Mouse (Mus musculus): ENCODE measurements around the gene Krt84. TPM values are rescaled to one million over a fixed set of nuclear protein-coding genes. Genes with fewer than 3 reads are reported as not detected.

Gene Krt84
- not detected in 2 replicates for polyA plus RNA-seq (2014; fragmentation: Nextera tagmentation; extraction: Ambion mirVana)

- Histone ChIP-seq H3K27ac (ENCODE audit: low read depth, low read length) (no peak within 1 kb of the TSS), H3K4me2 (no peak within 1 kb of the TSS), H3K4me1 (ENCODE audit: control insufficient read depth, insufficient read depth, low read length) (no peaks in the 10 kb centered on the region), H3K27me3 (ENCODE audit: control insufficient read depth, insufficient read depth, low read length) (no peaks in the 10 kb centered on the region), H3K36me3 (ENCODE audit: control insufficient read depth, insufficient read depth, low read length) (no peaks in the 10 kb centered on the region), H3K9ac (ENCODE audit: low read length) (no peak within 1 kb of the TSS), H3K9me3 (ENCODE audit: control insufficient read depth, low read length) (no peaks in the 10 kb centered on the region), H3K4me3 (ENCODE audit: low read depth, low read length) (no peak within 1 kb of the TSS)
- 83% methylated on average over 7 of the region's 7 CpGs for WGBS
- DNase-seq (ENCODE audit: low spot score, missing footprints), result no peak
- no peak for ATAC-seq (ENCODE audit: low FRiP score)
Observed at GRCm38 (mm10) chr15:101532720-101533119, at the start of gene Krt84. Gene Krt84, minus strand, starts transcription at chr15:101532820.

DNA sequence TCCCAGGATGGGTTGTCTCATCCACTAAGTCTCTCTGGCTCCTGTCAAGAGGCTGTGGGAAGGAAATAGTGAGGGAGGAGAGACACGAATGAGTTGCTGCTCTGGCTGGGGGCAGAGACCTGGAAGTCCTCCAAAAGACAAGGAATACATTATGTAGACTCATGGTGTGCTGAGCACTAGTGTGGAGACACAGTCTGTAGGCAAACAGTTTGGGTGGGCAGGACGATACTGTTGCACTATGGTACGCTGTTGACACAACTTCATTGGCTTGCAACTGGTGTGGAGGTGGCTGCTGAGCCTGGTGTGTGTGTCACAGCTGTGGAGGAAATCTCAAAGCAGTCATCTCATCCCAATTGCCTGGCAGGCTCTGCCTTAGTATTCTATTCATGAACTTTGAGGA lies 49.1 kb upstream of the Krt84 start:
- DNase-seq (ENCODE audit: low spot score, missing footprints) (no peak), ATAC-seq (ENCODE audit: low FRiP score) (no peak)
- Histone ChIP-seq H3K27me3 (ENCODE audit: control insufficient read depth, insufficient read depth, low read length) (no peaks in the 10 kb centered on the region), H3K4me1 (ENCODE audit: control insufficient read depth, insufficient read depth, low read length) (no peaks in the 10 kb centered on the region), H3K9me3 (ENCODE audit: control insufficient read depth, low read length) (no peaks in the 10 kb centered on the region), H3K9ac (ENCODE audit: low read length) (no peak overlapping the region), H3K4me3 (ENCODE audit: low read depth, low read length) (no peak overlapping the region), H3K27ac (ENCODE audit: low read depth, low read length) (no peak overlapping the region), H3K36me3 (ENCODE audit: control insufficient read depth, insufficient read depth, low read length) (no peaks in the 10 kb centered on the region), H3K4me2 (no peak overlapping the region)
- 84% methylated on average over 3 of the region's 3 CpGs for WGBS

GRCm38 (mm10) chr15:101575506-101575905 lies 42.9 kb upstream of the Krt84 start:
- Histone ChIP-seq H3K27ac (ENCODE audit: low read depth, low read length) (no peak overlapping the region), H3K27me3 (ENCODE audit: control insufficient read depth, insufficient read depth, low read length) (no peaks in the 10 kb centered on the region), H3K36me3 (ENCODE audit: control insufficient read depth, insufficient read depth, low read length) (no peaks in the 10 kb centered on the region), H3K4me2 (no peak overlapping the region), H3K9me3 (ENCODE audit: control insufficient read depth, low read length) (no peaks in the 10 kb centered on the region), H3K4me1 (ENCODE audit: control insufficient read depth, insufficient read depth, low read length) (no peaks in the 10 kb centered on the region), H3K4me3 (ENCODE audit: low read depth, low read length) (no peak overlapping the region), H3K9ac (ENCODE audit: low read length) (no peak overlapping the region)
- no peak for ATAC-seq (ENCODE audit: low FRiP score)
- WGBS, result 86% methylated on average over 5 of the region's 5 CpGs
- no peak for DNase-seq (ENCODE audit: low spot score, missing footprints)

DNA sequence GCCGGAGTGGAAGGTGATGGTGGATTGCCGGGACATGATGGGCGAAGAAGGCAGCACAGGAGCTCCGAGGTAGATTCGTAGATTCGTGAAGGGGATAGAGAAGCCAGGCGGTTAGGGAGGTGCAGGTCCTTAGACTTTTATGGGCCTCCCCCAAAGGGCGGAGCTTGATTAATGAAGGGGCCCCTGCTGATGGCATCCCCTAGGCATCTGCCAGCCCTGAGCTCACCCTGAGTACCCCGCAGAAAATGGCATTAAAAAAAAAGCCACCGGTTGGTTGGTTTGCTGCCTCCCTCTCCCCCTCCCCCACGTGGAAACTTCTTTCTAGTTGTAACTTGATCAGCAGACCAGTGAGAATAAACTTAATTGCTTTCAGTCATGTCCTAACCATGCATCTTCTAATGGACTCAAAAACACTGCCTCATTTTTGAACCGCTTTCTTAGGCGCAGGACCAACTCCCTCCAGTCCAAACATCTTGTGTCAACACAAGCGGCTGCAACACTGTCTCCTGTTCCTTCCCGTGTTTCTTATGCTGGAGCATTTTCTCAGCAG lies 41.3 kb upstream of the Krt84 start, which contains the start of gene Krt75:
TSS of gene Krt75 (minus strand) at position 109 of the 550 bp plus-strand sequence.
- H3K4me3 ChIP-seq (ENCODE audit: low read depth, low read length), result no peak within 1 kb of the TSS
- H3K4me1 ChIP-seq (ENCODE audit: control insufficient read depth, insufficient read depth, low read length), result no peaks in the 10 kb centered on the region
- H3K27ac ChIP-seq (ENCODE audit: low read depth, low read length), result no peak within 1 kb of the TSS
- no peak for DNase-seq (ENCODE audit: low spot score, missing footprints)
- H3K9me3 ChIP-seq (ENCODE audit: control insufficient read depth, low read length), result no peaks in the 10 kb centered on the region
- no peaks in the 10 kb centered on the region for H3K27me3 ChIP-seq (ENCODE audit: control insufficient read depth, insufficient read depth, low read length)
- no peak within 1 kb of the TSS for H3K4me2 ChIP-seq
- no peaks in the 10 kb centered on the region for H3K36me3 ChIP-seq (ENCODE audit: control insufficient read depth, insufficient read depth, low read length)
- no peak for ATAC-seq (ENCODE audit: low FRiP score)
- WGBS, result 76% methylated on average over 15 of the region's 15 CpGs
- no peak within 1 kb of the TSS for H3K9ac ChIP-seq (ENCODE audit: low read length)

- no peaks in the 10 kb centered on the region for H3K27me3 ChIP-seq (ENCODE audit: control insufficient read depth, insufficient read depth, low read length)
- no peak overlapping the region for H3K4me2 ChIP-seq
- ATAC-seq (ENCODE audit: low FRiP score) (no peak), DNase-seq (ENCODE audit: low spot score, missing footprints) (no peak)
- WGBS, result 41% methylated on average over 7 of the region's 7 CpGs
- H3K9ac ChIP-seq (ENCODE audit: low read length), result no peak overlapping the region
- H3K4me1 ChIP-seq (ENCODE audit: control insufficient read depth, insufficient read depth, low read length), result no peaks in the 10 kb centered on the region
- no peaks in the 10 kb centered on the region for H3K36me3 ChIP-seq (ENCODE audit: control insufficient read depth, insufficient read depth, low read length)
- no peaks in the 10 kb centered on the region for H3K9me3 ChIP-seq (ENCODE audit: control insufficient read depth, low read length)
- H3K27ac ChIP-seq (ENCODE audit: low read depth, low read length), result no peak overlapping the region
- H3K4me3 ChIP-seq (ENCODE audit: low read depth, low read length), result no peak overlapping the region
Observed at GRCm38 (mm10) chr15:101567780-101568179, 35.2 kb upstream of the Krt84 start.

GRCm38 (mm10) chr15:101562850-101563249 lies 30.2 kb upstream of the Krt84 start, which contains the start of gene Krt90:
Gene Krt90, minus strand, starts transcription at chr15:101562950.
- Histone ChIP-seq H3K9ac (ENCODE audit: low read length) (no peak within 1 kb of the TSS), H3K9me3 (ENCODE audit: control insufficient read depth, low read length) (no peaks in the 10 kb centered on the region), H3K4me3 (ENCODE audit: low read depth, low read length) (no peak within 1 kb of the TSS), H3K36me3 (ENCODE audit: control insufficient read depth, insufficient read depth, low read length) (no peaks in the 10 kb centered on the region), H3K4me2 (no peak within 1 kb of the TSS), H3K27me3 (ENCODE audit: control insufficient read depth, insufficient read depth, low read length) (no peaks in the 10 kb centered on the region), H3K27ac (ENCODE audit: low read depth, low read length) (no peak within 1 kb of the TSS), H3K4me1 (ENCODE audit: control insufficient read depth, insufficient read depth, low read length) (peaks cover 7% of the 10 kb centered on the region)
- ATAC-seq (ENCODE audit: low FRiP score) (no peak), DNase-seq (ENCODE audit: low spot score, missing footprints) (no peak)
- 53% methylated on average over 5 of the region's 5 CpGs for WGBS

DNA sequence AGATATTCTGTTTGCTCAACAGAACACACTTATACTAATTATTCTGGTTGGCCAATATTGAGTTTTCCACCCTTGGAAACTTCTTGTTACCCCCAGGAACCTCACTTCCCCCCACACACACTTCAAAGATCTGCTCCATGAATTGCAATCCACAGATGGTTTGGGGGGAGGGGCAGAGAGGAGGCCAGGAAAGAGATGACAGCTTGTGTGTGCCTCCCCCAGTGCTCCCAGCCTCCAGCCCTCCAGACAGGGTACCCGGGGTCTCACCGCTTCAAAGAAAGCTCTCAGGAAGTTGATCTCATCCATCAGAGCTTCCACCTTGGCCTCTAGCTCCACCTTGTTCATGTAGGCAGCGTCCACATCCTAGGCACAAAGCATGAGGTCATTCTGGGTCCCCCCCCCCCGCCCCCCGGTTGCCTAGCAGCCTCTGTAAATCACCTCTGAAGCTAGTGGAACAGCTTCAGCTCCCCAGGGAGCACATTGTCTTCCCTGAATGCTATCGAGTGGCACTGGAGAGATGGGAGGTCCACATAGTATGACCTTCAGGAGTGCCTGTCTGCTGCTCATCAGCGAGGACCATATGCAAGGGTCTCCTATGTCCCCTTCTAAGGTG lies 25.5 kb upstream of the Krt84 start:
- ATAC-seq (ENCODE audit: low FRiP score), result peak; percentile 24; the same call in 1 of the 2 replicates
- WGBS, result 9% methylated on average over 7 of the region's 7 CpGs
- H3K27me3 ChIP-seq (ENCODE audit: control insufficient read depth, insufficient read depth, low read length), result no peaks in the 10 kb centered on the region

DNA sequence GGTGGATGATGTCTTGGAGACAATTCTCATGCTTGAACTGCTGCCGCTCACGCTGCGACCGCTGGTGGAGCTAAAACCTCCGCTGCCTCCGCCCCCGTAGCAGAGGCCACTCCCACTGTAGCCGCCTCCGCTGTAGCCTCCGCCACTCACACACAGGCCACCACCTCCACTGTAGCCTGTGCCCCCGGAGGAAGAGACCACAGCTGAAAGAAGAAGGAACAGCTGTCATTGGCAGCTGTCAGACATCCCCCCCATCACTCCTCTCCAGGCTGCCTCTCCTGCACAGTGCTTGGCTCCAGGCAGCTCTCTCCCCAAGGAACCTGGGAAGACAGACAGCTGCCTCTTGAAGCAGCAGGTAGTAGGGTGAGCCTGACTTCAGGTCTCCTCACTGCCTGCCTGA lies 20.5 kb upstream of the Krt84 start:
- peak; percentile 87 for DNase-seq (ENCODE audit: low spot score, missing footprints)
- peak; percentile 81 for ATAC-seq (ENCODE audit: low FRiP score)
- WGBS, result 0% methylated on average over 11 of the region's 11 CpGs
- H3K27ac ChIP-seq (ENCODE audit: low read depth, low read length), result no peak overlapping the region
- H3K27me3 ChIP-seq (ENCODE audit: control insufficient read depth, insufficient read depth, low read length), result no peaks in the 10 kb centered on the region
- H3K36me3 ChIP-seq (ENCODE audit: control insufficient read depth, insufficient read depth, low read length), result no peaks in the 10 kb centered on the region
- peaks cover 7% of the 10 kb centered on the region for H3K4me1 ChIP-seq (ENCODE audit: control insufficient read depth, insufficient read depth, low read length)
- no peak overlapping the region for H3K4me3 ChIP-seq (ENCODE audit: low read depth, low read length)
- no peaks in the 10 kb centered on the region for H3K9me3 ChIP-seq (ENCODE audit: control insufficient read depth, low read length)
- peak overlapping the region; percentile 24; the same call in 1 of the 2 replicates for H3K4me2 ChIP-seq
- no peak overlapping the region for H3K9ac ChIP-seq (ENCODE audit: low read length)

More for the DNA sequence above, 25.5 kb upstream of the Krt84 start:
- H3K9ac ChIP-seq (ENCODE audit: low read length), result no peak overlapping the region
- H3K9me3 ChIP-seq (ENCODE audit: control insufficient read depth, low read length), result no peaks in the 10 kb centered on the region
- no peaks in the 10 kb centered on the region for H3K36me3 ChIP-seq (ENCODE audit: control insufficient read depth, insufficient read depth, low read length)
- H3K4me1 ChIP-seq (ENCODE audit: control insufficient read depth, insufficient read depth, low read length), result peaks cover 7% of the 10 kb centered on the region
- no peak overlapping the region for H3K4me3 ChIP-seq (ENCODE audit: low read depth, low read length)
- H3K27ac ChIP-seq (ENCODE audit: low read depth, low read length), result no peak overlapping the region
- no peak overlapping the region for H3K4me2 ChIP-seq
- DNase-seq (ENCODE audit: low spot score, missing footprints), result peak; percentile 90

GRCm38 (mm10) chr15:101552188-101552587 lies 19.6 kb upstream of the Krt84 start:
- Histone ChIP-seq H3K9me3 (ENCODE audit: control insufficient read depth, low read length) (no peaks in the 10 kb centered on the region), H3K9ac (ENCODE audit: low read length) (no peak overlapping the region), H3K27ac (ENCODE audit: low read depth, low read length) (no peak overlapping the region), H3K4me3 (ENCODE audit: low read depth, low read length) (no peak overlapping the region), H3K36me3 (ENCODE audit: control insufficient read depth, insufficient read depth, low read length) (no peaks in the 10 kb centered on the region), H3K4me2 (no peak overlapping the region), H3K4me1 (ENCODE audit: control insufficient read depth, insufficient read depth, low read length) (peaks cover 4% of the 10 kb centered on the region; the same call in 1 of the 2 replicates), H3K27me3 (ENCODE audit: control insufficient read depth, insufficient read depth, low read length) (no peaks in the 10 kb centered on the region)
- DNase-seq (ENCODE audit: low spot score, missing footprints) (no peak), ATAC-seq (ENCODE audit: low FRiP score) (no peak)
- 88% methylated on average over 8 of the region's 8 CpGs for WGBS
